Comparison of ENCODE assay signal across 9 mouse cellular contexts in the genomic region with DNA sequence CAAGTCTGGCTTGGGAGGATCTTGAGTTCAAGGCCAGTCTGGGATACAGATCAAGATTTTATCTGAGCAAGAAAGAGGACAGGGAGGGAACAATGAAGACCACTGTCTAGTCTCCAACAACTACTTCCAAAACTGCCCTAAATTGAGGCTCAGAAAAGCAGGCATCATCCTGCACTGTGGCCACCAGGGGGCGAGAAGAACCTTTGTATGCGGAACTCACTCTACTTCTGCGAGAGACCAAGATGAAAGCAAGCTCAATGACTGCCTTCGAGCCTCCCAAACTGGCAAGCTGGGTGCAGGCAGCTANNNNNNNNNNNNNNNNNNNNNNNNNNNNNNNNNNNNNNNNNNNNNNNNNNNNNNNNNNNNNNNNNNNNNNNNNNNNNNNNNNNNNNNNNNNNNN. TPM values are rescaled to one million over a fixed set of nuclear protein-coding genes. Genes with fewer than 3 reads are reported as not detected.
DNase-seq lines count a peak whose midpoint lies in the region; ATAC-seq lines count a peak whose summit lies in the region.
"Had no signal": no experiment of that assay in that cellular context is flagged by ENCODE, and none has a peak within 500 bp of the region (broad histone marks: within the 10 kb centered on the region; RNA-seq: fewer than 3 reads in every experiment).

No protein-coding gene starts in this region.

- H3K4me1 ChIP-seq in liver, embryonic 11.5 days (replicated peaks; ENCODE audit: control insufficient read depth, insufficient read depth, low read length) = no peaks in the 10 kb centered on the region

- no peak for ATAC-seq in liver, embryonic 11.5 days (replicated peaks; ENCODE audit: low FRiP score)

- peak; percentile 53 to 54 for DNase-seq in urinary bladder, adult 18-20 months (ENCODE audit: low spot score in 2 of 2)
- no peak for DNase-seq in urinary bladder, postnatal 10 days (ENCODE audit: low spot score)
- peak; percentile 84 to 89 for DNase-seq in cerebellum, postnatal 10 days
- peak; percentile 78 for DNase-seq in gastrocnemius, adult 18-20 months (ENCODE audit: low spot score)
- peak; percentile 83 for DNase-seq in kidney, adult 9 months
- DNase-seq in liver, embryonic 11.5 days (ENCODE audit: low spot score) = peak; percentile 71
- peak; percentile 56 for DNase-seq in ovary, adult 18-20 months (ENCODE audit: low spot score)
- peak; percentile 85 for DNase-seq in thymus, postnatal 0 days (ENCODE audit: low spot score)

- H3K4me2 ChIP-seq in liver, embryonic 11.5 days = no peak overlapping the region

- H3K27me3 ChIP-seq in liver, embryonic 11.5 days (replicated peaks; ENCODE audit: control insufficient read depth, insufficient read depth, low read length) = no peaks in the 10 kb centered on the region

- H3K27ac ChIP-seq in liver, embryonic 11.5 days (ENCODE audit: low read depth, low read length) = no peak overlapping the region

- no peak overlapping the region for H3K4me3 ChIP-seq in liver, embryonic 11.5 days (ENCODE audit: low read depth, low read length)
- H3K4me3 ChIP-seq: erythroblast, embryonic 14.5 days had no signal

- H3K9ac ChIP-seq in liver, embryonic 11.5 days (ENCODE audit: low read depth, low read length) = no peak overlapping the region

- 6% methylated on average over 4 of the region's 4 CpGs for WGBS in liver, embryonic 11.5 days

- H3K9me3 ChIP-seq in liver, embryonic 11.5 days (ENCODE audit: control insufficient read depth, low read length) = no peaks in the 10 kb centered on the region

- peaks cover 18% of the 10 kb centered on the region for H3K36me3 ChIP-seq in liver, embryonic 11.5 days (ENCODE audit: control insufficient read depth, insufficient read depth, low read length)

RNA-seq across cellular contexts. Expression of a gene that starts 9.9 kb away (rescaled TPM):
- 1 to 10 TPM; 5.2 to 5.5 TPM for total RNA-seq in gastrocnemius, adult 18-20 months (2021)
- polyA plus RNA-seq in liver, embryonic 11.5 days (2014; fragmentation: Nextera tagmentation; extraction: Ambion mirVana) = 7.7 and 9.1 TPM in 2 replicates
- 7.9 and 8.7 TPM in 2 replicates for polyA plus RNA-seq in thymus, postnatal 0 days (2015; fragmentation: Nextera tagmentation; extraction: Ambion mirVana)

RNA-seq across cellular contexts. Expression of a gene that starts 40.4 kb away (rescaled TPM):
- 1 to 10 TPM; 3.1 to 7.2 TPM for total RNA-seq in gastrocnemius, adult 18-20 months (2021)
- polyA plus RNA-seq in liver, embryonic 11.5 days (2014; fragmentation: Nextera tagmentation; extraction: Ambion mirVana) = 0.71 and 1.0 TPM in 2 replicates
- polyA plus RNA-seq in thymus, postnatal 0 days (2015; fragmentation: Nextera tagmentation; extraction: Ambion mirVana) = 4.1 and 4.2 TPM in 2 replicates

RNA-seq across cellular contexts. Expression of a gene that starts 45.2 kb away (rescaled TPM):
- total RNA-seq in gastrocnemius, adult 18-20 months (2021) = 10 to 100 TPM; 47.8 to 58.0 TPM
- polyA plus RNA-seq in liver, embryonic 11.5 days (2014; fragmentation: Nextera tagmentation; extraction: Ambion mirVana) = 187 TPM in 2 replicates
- 126 and 141 TPM in 2 replicates for polyA plus RNA-seq in thymus, postnatal 0 days (2015; fragmentation: Nextera tagmentation; extraction: Ambion mirVana)
